Mouse (Mus musculus) thymus, adult 2 months (tissue): ENCODE results near the gene 1700029F12Rik. TPM values are rescaled to one million over a fixed set of nuclear protein-coding genes. Genes with fewer than 3 reads are reported as not detected.

ENCODE experiments used
- DNase-seq: peaks from one replicate; pipeline ENCODE4 v3.0.0; 2021
- H3K27ac ChIP-seq: fragments of 200-500 bp; 2 replicates; pipeline ENCODE4 v1.5.1; 2012; ENCODE audit warnings: low read length, control low read depth; ENCODE audit not compliant: control insufficient read depth, insufficient read depth
- H3K27me3 ChIP-seq: fragments of 200-500 bp; 2 replicates; pipeline ENCODE4 v1.6.1; 2012; ENCODE audit warnings: mild to moderate bottlenecking, low read length, moderate library complexity, mixed read lengths; ENCODE audit not compliant: control insufficient read depth, insufficient read depth
- H3K36me3 ChIP-seq: fragments of 200-500 bp; 2 replicates; pipeline ENCODE4 v1.6.1; 2012; ENCODE audit warnings: mild to moderate bottlenecking, low read length, moderate library complexity; ENCODE audit not compliant: control insufficient read depth, insufficient read depth
- H3K4me1 ChIP-seq: fragments of 200-500 bp; replicated peaks from 2 replicates; pipeline ENCODE4 v1.6.1; 2012; ENCODE audit warnings: low read length; ENCODE audit not compliant: control insufficient read depth, insufficient read depth
- H3K4me3 ChIP-seq: fragments of 200-500 bp; 2 replicates; pipeline ENCODE4 v1.5.1; 2012; ENCODE audit warnings: mild to moderate bottlenecking, low read length, control low read depth, moderate library complexity; ENCODE audit not compliant: control insufficient read depth, insufficient read depth
- CTCF ChIP-seq: fragments of 200-500 bp; IDR thresholded peaks from 2 replicates; pipeline ENCODE4 v1.5.1; 2012; ENCODE audit warnings: mild to moderate bottlenecking, control low read depth, low read length, moderate library complexity, borderline replicate concordance; ENCODE audit not compliant: control insufficient read depth, poor library complexity, insufficient read depth; ENCODE audit errors: extremely low read depth
- POLR2A ChIP-seq: fragments of 200-500 bp; IDR thresholded peaks from 2 replicates; pipeline ENCODE4 v1.6.1; 2012; ENCODE audit warnings: mild to moderate bottlenecking, low read length, control low read depth, moderate library complexity; ENCODE audit not compliant: control insufficient read depth, poor library complexity, insufficient read depth; ENCODE audit errors: extremely low read depth
- WGBS: fragments of 180-500 bp; shearing (Covaris S2); methylation state at CpG from one replicate; pipeline ENCODE4 v1.1.7; 2018; 5-methylcytosine and 5-hydroxymethylcytosine counted together
- polyA plus RNA-seq: library from polyadenylated mRNA; depleted of rRNA; stranded (reverse); fragments of >200 nt; gene quantifications from 2 replicates; pipeline ENCODE4 v1.2.3, GENCODE M21; 2012; rRNA removed

1700029F12Rik gene
- polyA plus RNA-seq: 1.1 and 4.1 TPM in 2 replicates

- Histone ChIP-seq H3K27ac (no peak within 1 kb of the TSS), H3K4me1 (no peaks in the 10 kb centered on the region), H3K27me3 (no peaks in the 10 kb centered on the region), H3K36me3 (no peaks in the 10 kb centered on the region), H3K4me3 (no peak within 1 kb of the TSS)
- WGBS: 90% methylated on average over 2 of the region's 2 CpGs
- no peak for DNase-seq
- no peak for TF ChIP-seq CTCF
- no peak for TF ChIP-seq POLR2A
Observed at GRCm38 (mm10) chr13:97034262-97034661, at the start of gene 1700029F12Rik. 1700029F12Rik (minus strand) TSS chr13:97034362.

- no peaks in the 10 kb centered on the region for H3K27me3 ChIP-seq
- no peak for DNase-seq
- no peak for TF ChIP-seq POLR2A
- TF ChIP-seq CTCF: no peak
- H3K27ac ChIP-seq: no peak overlapping the region
- 90% methylated on average over 7 of the region's 7 CpGs for WGBS
- no peaks in the 10 kb centered on the region for H3K4me1 ChIP-seq
- no peak overlapping the region for H3K4me3 ChIP-seq
- no peaks in the 10 kb centered on the region for H3K36me3 ChIP-seq
Observed at GRCm38 (mm10) chr13:97082432-97082831, 48.3 kb upstream of the 1700029F12Rik start.

- no peak for TF ChIP-seq POLR2A
- Histone ChIP-seq H3K27ac (no peak overlapping the region), H3K27me3 (no peaks in the 10 kb centered on the region), H3K36me3 (no peaks in the 10 kb centered on the region), H3K4me3 (no peak overlapping the region), H3K4me1 (no peaks in the 10 kb centered on the region)
- 91% methylated on average over 3 of the region's 3 CpGs for WGBS
- no peak for DNase-seq
Observed at GRCm38 (mm10) chr13:97080615-97081014, 46.5 kb upstream of the 1700029F12Rik start.

DNA sequence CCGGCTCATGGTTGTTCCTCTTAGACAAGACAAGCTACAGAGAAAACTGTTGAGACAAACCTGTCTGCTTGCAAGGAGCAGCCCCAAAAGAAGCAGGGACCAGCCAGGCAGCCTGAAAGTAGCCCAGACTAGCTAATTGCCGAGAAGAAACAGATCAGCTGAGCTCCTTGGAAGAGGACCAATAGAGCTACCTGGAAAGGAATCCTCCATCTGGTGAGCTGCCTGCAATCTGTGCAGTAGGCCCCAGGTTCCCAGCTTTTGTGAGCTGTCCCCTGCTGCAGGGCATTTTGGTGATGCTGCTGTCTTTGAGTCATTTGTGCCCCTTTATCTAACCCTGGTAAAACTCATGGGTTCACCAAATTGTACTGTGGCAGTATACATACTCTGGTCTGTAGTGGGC lies 46.0 kb upstream of the 1700029F12Rik start:
- no peak for DNase-seq
- Histone ChIP-seq H3K4me1 (no peaks in the 10 kb centered on the region), H3K27me3 (no peaks in the 10 kb centered on the region), H3K36me3 (no peaks in the 10 kb centered on the region), H3K27ac (no peak overlapping the region), H3K4me3 (no peak overlapping the region)
- WGBS: 94% methylated on average over 2 of the region's 2 CpGs
- no peak for TF ChIP-seq POLR2A
- TF ChIP-seq CTCF: no peak

- no peak for TF ChIP-seq POLR2A
- TF ChIP-seq CTCF: no peak
Observed at GRCm38 (mm10) chr13:97077556-97077955, 43.4 kb upstream of the 1700029F12Rik start.

GRCm38 (mm10) chr13:97073497-97073896 lies 39.3 kb upstream of the 1700029F12Rik start:
- H3K36me3 ChIP-seq: no peaks in the 10 kb centered on the region
- no peak for DNase-seq
- no peak overlapping the region for H3K4me3 ChIP-seq
- WGBS: 77% methylated on average over 1 of the region's 1 CpGs
- no peak overlapping the region for H3K27ac ChIP-seq
- H3K27me3 ChIP-seq: peaks cover 11% of the 10 kb centered on the region
- peaks cover 6% of the 10 kb centered on the region for H3K4me1 ChIP-seq
- TF ChIP-seq POLR2A (no peak), CTCF (no peak)

More at GRCm38 (mm10) chr13:97077556-97077955, 43.4 kb upstream of the 1700029F12Rik start:
- Histone ChIP-seq H3K36me3 (no peaks in the 10 kb centered on the region), H3K27me3 (no peaks in the 10 kb centered on the region; the same call in 1 of the 2 replicates), H3K4me3 (no peak overlapping the region), H3K27ac (no peak overlapping the region), H3K4me1 (no peaks in the 10 kb centered on the region)
- no peak for DNase-seq
- 95% methylated on average over 2 of the region's 2 CpGs for WGBS

DNA sequence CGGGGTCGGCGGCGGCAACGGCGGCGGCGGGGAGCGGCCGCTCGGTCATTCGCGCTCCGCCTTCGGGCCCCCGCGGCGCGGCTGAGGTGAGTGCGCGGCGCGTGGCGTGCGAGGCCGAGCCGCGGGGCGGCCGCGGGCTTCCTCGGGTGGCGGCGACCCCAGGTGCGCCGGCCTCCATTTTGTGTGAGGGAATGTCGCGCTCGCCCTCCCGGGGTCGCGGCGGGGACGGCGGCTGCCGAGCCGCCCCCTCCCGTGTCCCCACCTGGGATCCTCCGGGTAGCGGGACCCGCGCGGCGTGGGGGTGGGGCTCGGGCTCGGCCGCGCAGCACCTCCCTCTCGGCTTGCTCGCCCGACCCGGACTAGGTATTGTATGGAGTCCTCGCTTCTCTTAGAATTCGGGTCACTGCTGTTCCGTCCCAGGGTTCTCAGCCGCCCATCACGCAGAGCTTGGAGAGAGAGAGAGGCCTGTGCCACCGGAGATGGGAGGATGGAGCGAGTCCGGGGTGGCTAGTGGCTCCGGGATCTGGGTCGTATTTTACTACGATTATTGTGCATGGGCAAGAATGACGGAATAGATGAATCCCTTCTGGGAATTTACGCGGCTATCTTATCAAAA lies 37.6 kb upstream of the 1700029F12Rik start:
- Histone ChIP-seq H3K4me3 (peak overlapping the region; percentile 40), H3K4me1 (peaks cover 6% of the 10 kb centered on the region), H3K27ac (no peak overlapping the region), H3K27me3 (peaks cover 11% of the 10 kb centered on the region), H3K36me3 (no peaks in the 10 kb centered on the region)
- DNase-seq: peak; percentile 14
- 4% methylated on average over 76 of the region's 76 CpGs for WGBS
- TF ChIP-seq POLR2A (no peak), CTCF (no peak)
